Mouse (Mus musculus): Measurements from ENCODE around the gene Ndufs7. TPM values are rescaled to one million over a fixed set of nuclear protein-coding genes. Genes with fewer than 3 reads are reported as not detected.

Ndufs7 gene
- total and polyA plus RNA-seq, 3 experiments = 154 to 282 (median 222) TPM

GRCm38 (mm10) chr10:80294311-80294710 lies 45.4 kb downstream of the Ndufs7 start:
- Histone ChIP-seq H3K9ac (ENCODE audit: insufficient read depth, low read depth) (peak overlapping the region; percentile 94; the same call in 1 of the 2 replicates), H3K36me3 (replicated peaks in 1 of 2; ENCODE audit: control insufficient read depth in 1 of 2, insufficient read depth in 1 of 2, low read length in 1 of 2) (peaks cover 18 to 30% of the 10 kb centered on the region in 2 experiments), H3K79me2 (replicated peaks; ENCODE audit: control insufficient read depth, extremely low read depth, insufficient read depth, poor library complexity, severe bottlenecking) (peaks cover 17% of the 10 kb centered on the region), H3K4me1 (ENCODE audit: control insufficient read depth in 1 of 2, insufficient read depth in 2 of 2) (peaks cover 8 to 33% of the 10 kb centered on the region in 2 experiments; a peak in 3 of 4 replicates), H3K27ac (ENCODE audit: insufficient read depth, low read depth) (no peak overlapping the region), H3K4me2 (ENCODE audit: insufficient read depth, low read depth, poor library complexity, severe bottlenecking) (peak overlapping the region; percentile 72; the same call in 1 of the 2 replicates), H3K4me3 (replicated peaks in 1 of 3; ENCODE audit: low read depth in 2 of 3, low read length in 2 of 3, poor library complexity in 1 of 3) (peak overlapping the region in 2 of 3 experiments; percentile 77 to 99), H3K9me3 (replicated peaks; ENCODE audit: low read length) (peaks cover 1% of the 10 kb centered on the region), H3K27me3 (replicated peaks) (peaks cover 7% of the 10 kb centered on the region)
- in situ Hi-C loops (cut with MboI; ENCODE audit: low pct_ligation_motif_present, low pct_unique_long_range_greater_than_20kb, low sequenced_read_pairs) = no loop called here
- DNase-seq (ENCODE audit: extremely low read depth) = no peak
- dilution Hi-C loops (cut with MboI; ENCODE audit: extremely low pct_ligation_motif_present, extremely low pct_unique_long_range_greater_than_20kb, low sequenced_read_pairs) = no loop called here
- no peak for TF ChIP-seq ZMIZ1 (IDR thresholded peaks at IDR 0.05; ENCODE audit: low read depth, low read length)
- TF ChIP-seq JUN (IDR thresholded peaks at IDR 0.05; ENCODE audit: insufficient read depth, low read depth, low read length) = no peak
- TF ChIP-seq BHLHE40 (IDR thresholded peaks at IDR 0.05; ENCODE audit: low read depth, low read length) = no peak
- TF ChIP-seq CHD2 (IDR thresholded peaks at IDR 0.05; ENCODE audit: low read length) = no peak
- TF ChIP-seq ETS1 (conservative IDR thresholded peaks at IDR 0.05; ENCODE audit: low read depth, low read length) = no peak
- TF ChIP-seq MAFK (IDR thresholded peaks at IDR 0.05; ENCODE audit: insufficient replicate concordance, low read length) = no peak
- TF ChIP-seq USF1 (IDR thresholded peaks at IDR 0.05; ENCODE audit: low read depth, low read length) = no peak
- TF ChIP-seq RAD21 (IDR thresholded peaks at IDR 0.05; ENCODE audit: low read depth, low read length) = no peak
- no peak for TF ChIP-seq ZC3H11A (IDR thresholded peaks at IDR 0.05; ENCODE audit: low read depth, low read length)
- no peak for TF ChIP-seq CHD1 (IDR thresholded peaks at IDR 0.05; ENCODE audit: low read depth, low read length)
- no peak for TF ChIP-seq MXI1 (IDR thresholded peaks at IDR 0.05; ENCODE audit: low read depth, low read length)
- no peak for TF ChIP-seq E2F4 (IDR thresholded peaks at IDR 0.05; ENCODE audit: insufficient replicate concordance, low read depth, low read length)
- no peak for TF ChIP-seq ZNF384 (IDR thresholded peaks at IDR 0.05; ENCODE audit: low read depth, low read length)
- no peak for TF ChIP-seq MYC (IDR thresholded peaks at IDR 0.05; ENCODE audit: low read depth, low read length)
- TF ChIP-seq TBP (conservative IDR thresholded peaks at IDR 0.05; ENCODE audit: low read depth, low read length) = no peak

GRCm38 (mm10) chr10:80294788-80295303 lies 45.9 kb downstream of the Ndufs7 start:
- Histone ChIP-seq H3K27me3 (replicated peaks) (peaks cover 12% of the 10 kb centered on the region), H3K4me2 (ENCODE audit: insufficient read depth, low read depth, poor library complexity, severe bottlenecking) (no peak overlapping the region), H3K36me3 (replicated peaks in 1 of 2; ENCODE audit: control insufficient read depth in 1 of 2, insufficient read depth in 1 of 2, low read length in 1 of 2) (peaks cover 18 to 29% of the 10 kb centered on the region in 2 experiments), H3K79me2 (replicated peaks; ENCODE audit: control insufficient read depth, extremely low read depth, insufficient read depth, poor library complexity, severe bottlenecking) (peaks cover 17% of the 10 kb centered on the region), H3K4me3 (replicated peaks in 1 of 3; ENCODE audit: low read depth in 2 of 3, low read length in 2 of 3, poor library complexity in 1 of 3) (no peak overlapping the region), H3K9me3 (replicated peaks; ENCODE audit: low read length) (no peaks in the 10 kb centered on the region), H3K9ac (ENCODE audit: insufficient read depth, low read depth) (no peak overlapping the region), H3K4me1 (ENCODE audit: control insufficient read depth in 1 of 2, insufficient read depth in 2 of 2) (peaks cover 8 to 33% of the 10 kb centered on the region in 2 experiments; a peak in 3 of 4 replicates), H3K27ac (ENCODE audit: insufficient read depth, low read depth) (no peak overlapping the region)
- 0 out of 2 replicates have a peak, but pooled peaks have one; percentile 16 for TF ChIP-seq ELF1 (IDR thresholded peaks at IDR 0.05; ENCODE audit: low read depth, low read length)
- TF ChIP-seq ZMIZ1 (IDR thresholded peaks at IDR 0.05; ENCODE audit: low read depth, low read length) = peak; percentile 54; the same call in 1 of the 2 replicates
- TF ChIP-seq POLR2AphosphoS2 (IDR thresholded peaks at IDR 0.05; ENCODE audit: low read depth, low read length) = peak; percentile 98
- TF ChIP-seq POLR2A (IDR thresholded peaks at IDR 0.05; ENCODE audit: low read depth, low read length) = peak; percentile 67
- TF ChIP-seq NELFE (IDR thresholded peaks at IDR 0.05; ENCODE audit: low read depth, low read length) = peak; percentile 33; the same call in 1 of the 2 replicates
- TF ChIP-seq USF2 (conservative IDR thresholded peaks at IDR 0.05; ENCODE audit: low read depth, low read length) = no peak
- in situ Hi-C loops (cut with MboI; ENCODE audit: low pct_ligation_motif_present, low pct_unique_long_range_greater_than_20kb, low sequenced_read_pairs) (no loop called here), dilution Hi-C loops (cut with MboI; ENCODE audit: extremely low pct_ligation_motif_present, extremely low pct_unique_long_range_greater_than_20kb, low sequenced_read_pairs) (no loop called here)
- no peak for DNase-seq (ENCODE audit: extremely low read depth)
